Mouse (Mus musculus) forebrain, embryonic 15.5 days (tissue): ENCODE results near the gene Krit1. TPM values are rescaled to one million over a fixed set of nuclear protein-coding genes. Genes with fewer than 3 reads are reported as not detected.
"Not testable (repeated sequence)": the region's sequence is repeated elsewhere in the genome, so short reads cannot be mapped to it uniquely, and the experiment has no call there.

Source experiments
- ATAC-seq: fragments of 200-750 bp; cut with Nextera tagmentation; replicated peaks from 2 replicates; pipeline ENCODE4 v1.8.0; 2017; ENCODE audit warnings: mild to moderate bottlenecking, moderate TSS enrichment, moderate library complexity
- H3K27ac ChIP-seq: fragments of 300-500 bp; sonication (generic); replicated peaks from 2 replicates; pipeline ENCODE4 v1.5.1; 2015; ENCODE audit warnings: mild to moderate bottlenecking, inconsistent platforms
- H3K27me3 ChIP-seq: fragments of 300-500 bp; sonication (generic); 2 replicates; pipeline ENCODE4 v1.6.1; 2015; ENCODE audit warnings: inconsistent platforms
- H3K36me3 ChIP-seq: fragments of 300-500 bp; sonication (generic); 2 replicates; pipeline ENCODE4 v1.6.1; 2015; ENCODE audit warnings: mild to moderate bottlenecking, inconsistent platforms
- H3K4me1 ChIP-seq: fragments of 300-500 bp; sonication (generic); 2 replicates; pipeline ENCODE4 v1.6.1; 2015; ENCODE audit warnings: inconsistent platforms
- H3K4me2 ChIP-seq: fragments of 300-500 bp; sonication (generic); replicated peaks from 2 replicates; pipeline ENCODE4 v1.6.1; 2015; ENCODE audit warnings: mild to moderate bottlenecking, inconsistent platforms
- H3K4me3 ChIP-seq: fragments of 300-500 bp; sonication (generic); 2 replicates; pipeline ENCODE4 v1.5.1; 2015; ENCODE audit warnings: mild to moderate bottlenecking, inconsistent platforms
- H3K9ac ChIP-seq: fragments of 300-500 bp; sonication (generic); replicated peaks from 2 replicates; pipeline ENCODE4 v1.6.1; 2015; ENCODE audit warnings: mild to moderate bottlenecking, inconsistent platforms
- H3K9me3 ChIP-seq: fragments of 300-500 bp; sonication (generic); 2 replicates; pipeline ENCODE4 v1.6.1; 2016; ENCODE audit warnings: inconsistent platforms
- WGBS: fragments of 180-500 bp; shearing (Covaris S2); methylation state at CpG from one replicate; pipeline ENCODE4 v1.1.7; 2015; ENCODE audit warnings: mixed read lengths; 5-methylcytosine and 5-hydroxymethylcytosine counted together
- polyA plus RNA-seq: library from polyadenylated mRNA; unstranded; fragments of >200 nt; fragmentation: Nextera tagmentation; extraction: Ambion mirVana; gene quantifications from 2 replicates; pipeline ENCODE4 v1.2.1, GENCODE M21; 2015

Gene Krit1
- polyA plus RNA-seq, 1 experiment from 2014 or later, result 70.3 TPM

DNA sequence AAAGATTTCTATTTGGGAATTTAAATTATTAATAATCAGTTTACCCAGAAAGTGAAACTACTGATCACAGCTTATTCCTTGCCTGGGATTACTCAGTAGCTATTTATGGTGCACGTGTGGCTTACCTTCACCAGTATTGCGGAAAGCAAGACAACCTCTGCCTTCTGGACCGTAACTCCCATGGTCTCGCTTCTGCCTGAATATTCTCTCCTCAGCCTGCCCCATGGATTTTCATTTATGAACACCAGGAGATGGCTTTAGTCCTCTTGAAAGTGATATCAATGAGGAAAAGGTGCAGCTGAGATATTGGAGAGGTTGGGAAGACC, 91.3 kb downstream of the Krit1 start:
- ATAC-seq, H3K27me3 ChIP-seq, H3K9ac ChIP-seq, H3K36me3 ChIP-seq, H3K27ac ChIP-seq, H3K4me2 ChIP-seq, H3K9me3 ChIP-seq: not testable (repeated sequence)
- WGBS, result 93% methylated on average over 4 of the region's 4 CpGs
- H3K4me3 ChIP-seq, result peak overlapping the region; percentile 30; the same call in 1 of the 2 replicates
- H3K4me1 ChIP-seq, result peaks cover 10% of the 10 kb centered on the region

Other genes starting within 250 kb of the Krit1 start
- 3.2 and 4.1 TPM in 2 replicates for gene 1700109H08Rik, start 231.6 kb upstream of the Krit1 start, polyA plus RNA-seq
- 22.5 and 23.0 TPM in 2 replicates for gene Pex1, start 207.1 kb upstream of the Krit1 start, polyA plus RNA-seq
- 15.9 and 16.9 TPM in 2 replicates for gene Rbm48, start 206.6 kb upstream of the Krit1 start, polyA plus RNA-seq
- not detected in 2 replicates for gene Tmbim7, start 152.0 kb upstream of the Krit1 start, polyA plus RNA-seq
- 58.6 and 59.9 TPM in 2 replicates for gene Gatad1, start 146.0 kb upstream of the Krit1 start, polyA plus RNA-seq
- 20.1 and 20.9 TPM in 2 replicates for gene Ankib1, start 259 bp upstream of the Krit1 start, polyA plus RNA-seq
- 0.11 and 0.18 TPM in 2 replicates for gene Lrrd1, start 42.0 kb downstream of the Krit1 start, polyA plus RNA-seq
- gene Mterf1a, start 90.7 kb downstream of the Krit1 start, polyA plus RNA-seq, result 8.7 and 9.3 TPM in 2 replicates
- 397 and 434 TPM in 2 replicates for gene Akap9, start 124.9 kb downstream of the Krit1 start, polyA plus RNA-seq